Mouse (Mus musculus) CD4-positive helper T cell, adult 2 months (primary cell): ENCODE measurements around the gene Galm.
"Not testable (repeated sequence)": the region's sequence is repeated elsewhere in the genome, so short reads cannot be mapped to it uniquely, and the experiment has no call there.

Source experiments
- DNase-seq: peaks from one replicate; pipeline ENCODE4 v3.0.0-alpha.2; 2012; ENCODE audit warnings: low read depth, missing footprints, low spot score

The Galm gene

GRCm38 (mm10) chr17:80165741-80166140 is 38.5 kb downstream of the Galm start:
- no peak for DNase-seq

- no peak for DNase-seq
Measured at GRCm38 (mm10) chr17:80166346-80166745, 39.1 kb downstream of the Galm start.

- DNase-seq: no peak
Measured at GRCm38 (mm10) chr17:80167436-80167835, 40.2 kb downstream of the Galm start.

- DNase-seq: peak; percentile 85
Measured at GRCm38 (mm10) chr17:80167851-80168251, 40.6 kb downstream of the Galm start.

GRCm38 (mm10) chr17:80168425-80169182 is 41.3 kb downstream of the Galm start:
- peak; percentile 49 for DNase-seq

GRCm38 (mm10) chr17:80169792-80170191 is 42.5 kb downstream of the Galm start:
- DNase-seq: peak; percentile 74

- DNase-seq: no peak
Measured at GRCm38 (mm10) chr17:80170951-80171350, 43.7 kb downstream of the Galm start.

GRCm38 (mm10) chr17:80171948-80172347 is 44.7 kb downstream of the Galm start:
- no peak for DNase-seq

GRCm38 (mm10) chr17:80172761-80173160 is 45.5 kb downstream of the Galm start:
- no peak for DNase-seq

- DNase-seq: no peak
Measured at GRCm38 (mm10) chr17:80173708-80174107, 46.4 kb downstream of the Galm start.

GRCm38 (mm10) chr17:80174146-80174545 is 46.9 kb downstream of the Galm start:
- peak; percentile 82 for DNase-seq

- peak; percentile 85 for DNase-seq
Measured at GRCm38 (mm10) chr17:80174699-80175385, 47.6 kb downstream of the Galm start.

- DNase-seq: peak; percentile 80
Measured at GRCm38 (mm10) chr17:80175386-80175739, 48.1 kb downstream of the Galm start.

- peak; percentile 41 for DNase-seq
Measured at GRCm38 (mm10) chr17:80175966-80176365, 48.7 kb downstream of the Galm start.

- not testable (repeated sequence) for DNase-seq
Measured at GRCm38 (mm10) chr17:80178846-80179245, 51.6 kb downstream of the Galm start.

- peak; percentile 79 for DNase-seq
Measured at GRCm38 (mm10) chr17:80179959-80180358, 52.7 kb downstream of the Galm start.

- DNase-seq: no peak
Measured at GRCm38 (mm10) chr17:80180468-80180867, 53.2 kb downstream of the Galm start.

- DNase-seq: no peak
Measured at GRCm38 (mm10) chr17:80183615-80184014, 56.3 kb downstream of the Galm start.

GRCm38 (mm10) chr17:80193075-80193474 is 65.8 kb downstream of the Galm start:
- peak; percentile 52 for DNase-seq

- no peak for DNase-seq
Measured at GRCm38 (mm10) chr17:80199160-80199778, 72.0 kb downstream of the Galm start.

GRCm38 (mm10) chr17:80205657-80206056 is 78.4 kb downstream of the Galm start:
- DNase-seq: no peak

GRCm38 (mm10) chr17:80206301-80206670 is 79.0 kb downstream of the Galm start:
- no peak for DNase-seq
